Mouse (Mus musculus) bone marrow macrophage, adult 2 months (primary cell): Measurements from ENCODE around the gene Dmd.

Experiments
- CTCF ChIP-seq: IDR thresholded peaks from 2 replicates; pipeline ENCODE4 v1.5.1; 2012; ENCODE audit warnings: low read depth, mild to moderate bottlenecking, low read length, moderate library complexity
- POLR2A ChIP-seq: IDR thresholded peaks from 2 replicates; pipeline ENCODE4 v1.6.1; 2012; ENCODE audit warnings: mild to moderate bottlenecking, low read depth, low read length, borderline replicate concordance

GRCm38 (mm10) chrX:83220563-83220962 lies 271.9 kb downstream of the Dmd start:
- TF ChIP-seq CTCF (no peak), POLR2A (no peak)
